Mouse (Mus musculus): ENCODE results near the gene Pmfbp1.

DNA sequence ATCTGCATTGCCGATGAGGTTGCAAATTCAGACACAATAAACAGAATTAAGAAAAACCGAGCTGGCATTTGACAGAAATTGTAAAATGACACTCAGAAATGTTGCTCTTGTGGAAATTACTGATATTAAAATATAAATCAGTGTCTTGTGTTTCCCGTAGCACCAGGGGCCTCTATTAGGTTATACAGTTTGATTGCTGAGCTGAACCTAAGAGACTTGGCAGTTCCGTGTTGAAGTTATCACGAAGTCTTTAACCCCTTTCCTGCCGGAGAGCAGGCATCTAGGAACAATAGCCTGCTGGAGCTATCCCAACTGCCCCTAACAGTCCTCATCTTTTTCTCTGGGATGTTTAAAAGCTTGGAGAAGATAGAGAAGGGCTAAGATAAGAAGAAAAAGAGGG lies 8.3 kb upstream of the Pmfbp1 start:
- TF ChIP-seq POLR2A (IDR thresholded peaks at IDR 0.05; ENCODE audit: insufficient read depth, low read length) (no peak), CTCF (IDR thresholded peaks at IDR 0.05; ENCODE audit: low read depth, low read length) (no peak)
